Mouse (Mus musculus) bone marrow, adult 2 months (tissue): Measurements from ENCODE around the gene Arhgef19.

Experiments
- CTCF ChIP-seq: fragments of 200-500 bp; IDR thresholded peaks from 2 replicates; pipeline ENCODE4 v1.5.1; 2011; ENCODE audit warnings: low read length, control low read depth; ENCODE audit not compliant: control insufficient read depth, insufficient read depth
- POLR2A ChIP-seq: fragments of 200-500 bp; IDR thresholded peaks from 2 replicates; pipeline ENCODE4 v1.6.1; 2011; ENCODE audit warnings: low read depth, mild to moderate bottlenecking, control low read depth, low read length, borderline replicate concordance; ENCODE audit not compliant: control insufficient read depth

DNA sequence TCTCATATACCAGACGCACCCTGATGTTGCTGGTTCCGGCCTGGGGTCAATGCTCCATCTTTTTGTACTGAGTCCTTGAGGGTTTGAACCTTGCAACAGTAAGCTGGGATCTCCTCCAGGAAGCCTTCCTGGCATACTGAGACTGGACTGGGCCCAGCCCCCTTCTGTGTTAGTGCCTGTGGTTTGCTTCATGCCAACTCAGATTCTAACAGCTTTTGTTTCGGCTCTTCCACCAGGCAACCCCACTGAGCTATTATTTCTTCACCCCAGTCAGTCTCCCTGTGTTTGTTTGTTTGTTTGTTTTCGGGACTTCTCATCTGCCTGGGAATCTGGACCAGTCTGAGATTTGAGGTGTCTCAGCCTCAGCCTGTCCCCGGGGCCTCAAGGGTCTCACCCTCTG, 5.1 kb downstream of the Arhgef19 start:
- TF ChIP-seq POLR2A (no peak), CTCF (no peak)
